Mouse (Mus musculus): ENCODE results near the gene Loxl1. TPM values are rescaled to one million over a fixed set of nuclear protein-coding genes. Genes with fewer than 3 reads are reported as not detected.
A peak's percentile ranks its signal among the peaks of the same experiment; 100 is the strongest.
"Not testable (repeated sequence)": the region's sequence is repeated elsewhere in the genome, so short reads cannot be mapped to it uniquely, and the experiment has no call there.

The Loxl1 gene
- polyA plus RNA-seq, 1 experiment from 2014 or later: 26.0 TPM

GRCm38 (mm10) chr9:58275115-58275774 lies 37.7 kb downstream of the Loxl1 start:
- Histone ChIP-seq H3K36me3 (ENCODE audit: control insufficient read depth, insufficient read depth, low read length) (no peaks in the 10 kb centered on the region), H3K9me3 (ENCODE audit: control insufficient read depth, low read length) (no peaks in the 10 kb centered on the region), H3K9ac (ENCODE audit: low read depth, low read length) (peak overlapping the region; percentile 25), H3K4me3 (ENCODE audit: low read length) (no peak overlapping the region), H3K27me3 (ENCODE audit: control insufficient read depth, insufficient read depth, low read length) (no peaks in the 10 kb centered on the region), H3K27ac (ENCODE audit: low read depth, low read length) (peak overlapping the region; percentile 81), H3K4me2 (replicated peaks; ENCODE audit: low read depth, low read length) (peak overlapping the region; percentile 17; the same call in 1 of the 2 replicates), H3K4me1 (ENCODE audit: control insufficient read depth, insufficient read depth, low read length) (peaks cover 27% of the 10 kb centered on the region)
- ATAC-seq (ENCODE audit: low FRiP score, low TSS enrichment): peak; percentile 88
- 8% methylated on average over 8 of the region's 8 CpGs for WGBS

- 40% methylated on average over 3 of the region's 3 CpGs for WGBS
- 0 out of 2 replicates have a peak, but pooled peaks have one; percentile 14 for ATAC-seq (ENCODE audit: low FRiP score, low TSS enrichment)
- peaks cover 27% of the 10 kb centered on the region for H3K4me1 ChIP-seq (ENCODE audit: control insufficient read depth, insufficient read depth, low read length)
These were observed 38.4 kb downstream of the Loxl1 start for GRCm38 (mm10) chr9:58274626-58275025.

GRCm38 (mm10) chr9:58274101-58274604 lies 38.8 kb downstream of the Loxl1 start:
- Histone ChIP-seq H3K4me1 (ENCODE audit: control insufficient read depth, insufficient read depth, low read length) (peaks cover 27% of the 10 kb centered on the region), H3K9me3 (ENCODE audit: control insufficient read depth, low read length) (no peaks in the 10 kb centered on the region), H3K4me2 (replicated peaks; ENCODE audit: low read depth, low read length) (no peak overlapping the region), H3K9ac (ENCODE audit: low read depth, low read length) (no peak overlapping the region), H3K27ac (ENCODE audit: low read depth, low read length) (peak overlapping the region; percentile 81; the same call in 1 of the 2 replicates), H3K27me3 (ENCODE audit: control insufficient read depth, insufficient read depth, low read length) (no peaks in the 10 kb centered on the region), H3K36me3 (ENCODE audit: control insufficient read depth, insufficient read depth, low read length) (no peaks in the 10 kb centered on the region), H3K4me3 (ENCODE audit: low read length) (no peak overlapping the region)
- ATAC-seq (ENCODE audit: low FRiP score, low TSS enrichment): no peak
- whole genome bisulfite sequencing: 72% methylated on average over 7 of the region's 7 CpGs

More at GRCm38 (mm10) chr9:58274626-58275025, 38.4 kb downstream of the Loxl1 start:
- Histone ChIP-seq H3K27ac (ENCODE audit: low read depth, low read length) (peak overlapping the region; percentile 81; the same call in 1 of the 2 replicates), H3K9ac (ENCODE audit: low read depth, low read length) (no peak overlapping the region), H3K4me2 (replicated peaks; ENCODE audit: low read depth, low read length) (peak overlapping the region; percentile 10; the same call in 1 of the 2 replicates), H3K4me3 (ENCODE audit: low read length) (no peak overlapping the region), H3K27me3 (ENCODE audit: control insufficient read depth, insufficient read depth, low read length) (no peaks in the 10 kb centered on the region), H3K9me3 (ENCODE audit: control insufficient read depth, low read length) (no peaks in the 10 kb centered on the region), H3K36me3 (ENCODE audit: control insufficient read depth, insufficient read depth, low read length) (no peaks in the 10 kb centered on the region)

DNA sequence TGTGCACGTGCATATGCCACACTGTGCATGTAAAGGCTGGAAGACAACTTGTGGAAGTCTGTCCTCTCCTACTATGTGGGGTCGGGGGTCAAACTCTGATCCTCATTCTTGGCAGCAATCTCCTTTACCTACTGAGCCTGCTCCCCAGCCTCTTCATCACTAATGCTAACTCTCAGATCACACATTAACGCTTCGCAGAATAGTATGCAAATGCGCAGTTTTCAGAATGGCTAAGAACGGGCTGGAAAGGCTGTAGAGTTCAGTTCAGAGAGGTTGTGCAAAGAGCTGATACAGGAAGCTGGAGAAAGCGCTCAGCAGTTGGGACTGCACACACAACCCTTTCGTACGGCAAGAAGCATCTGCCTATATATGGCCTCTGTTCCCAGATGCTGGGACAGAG lies 40.1 kb downstream of the Loxl1 start:
- WGBS: 72% methylated on average over 9 of the region's 9 CpGs
- Histone ChIP-seq H3K4me1 (ENCODE audit: control insufficient read depth, insufficient read depth, low read length) (peaks cover 27% of the 10 kb centered on the region), H3K9me3 (ENCODE audit: control insufficient read depth, low read length) (no peaks in the 10 kb centered on the region), H3K27ac (ENCODE audit: low read depth, low read length) (no peak overlapping the region), H3K4me3 (ENCODE audit: low read length) (no peak overlapping the region), H3K36me3 (ENCODE audit: control insufficient read depth, insufficient read depth, low read length) (no peaks in the 10 kb centered on the region), H3K4me2 (replicated peaks; ENCODE audit: low read depth, low read length) (no peak overlapping the region), H3K9ac (ENCODE audit: low read depth, low read length) (no peak overlapping the region), H3K27me3 (ENCODE audit: control insufficient read depth, insufficient read depth, low read length) (no peaks in the 10 kb centered on the region)
- no peak for ATAC-seq (ENCODE audit: low FRiP score, low TSS enrichment)

DNA sequence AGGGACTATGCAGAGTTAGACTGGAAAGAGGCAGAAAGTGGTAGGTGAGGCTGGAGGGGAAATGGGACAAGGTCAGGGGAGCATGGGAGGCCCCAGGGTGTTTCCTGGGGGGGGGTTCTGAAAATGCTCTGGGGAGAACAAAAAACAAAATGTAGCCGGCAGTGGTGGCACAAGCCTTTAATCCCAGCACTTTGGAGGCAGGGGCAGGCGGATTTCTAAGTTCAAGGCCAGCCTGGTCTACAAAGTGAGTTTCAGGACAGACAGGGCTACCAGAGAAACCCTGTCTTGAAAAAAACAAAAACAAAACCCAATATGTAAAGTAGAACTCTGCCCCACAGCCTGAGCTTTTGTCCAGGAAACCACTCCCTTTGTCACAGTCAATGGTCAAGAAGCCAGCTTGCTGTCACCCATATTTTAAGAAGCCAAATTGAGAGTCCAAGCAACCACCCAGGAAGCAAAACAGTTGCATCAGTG lies 40.9 kb downstream of the Loxl1 start:
- WGBS: 89% methylated on average over 2 of the region's 2 CpGs
- no peak overlapping the region for H3K27ac ChIP-seq (ENCODE audit: low read depth, low read length)
- H3K9ac ChIP-seq (ENCODE audit: low read depth, low read length): no peak overlapping the region
- no peaks in the 10 kb centered on the region for H3K9me3 ChIP-seq (ENCODE audit: control insufficient read depth, low read length)
- H3K4me2 ChIP-seq (replicated peaks; ENCODE audit: low read depth, low read length): no peak overlapping the region
- no peak for ATAC-seq (ENCODE audit: low FRiP score, low TSS enrichment)
- no peaks in the 10 kb centered on the region for H3K27me3 ChIP-seq (ENCODE audit: control insufficient read depth, insufficient read depth, low read length)
- no peaks in the 10 kb centered on the region for H3K36me3 ChIP-seq (ENCODE audit: control insufficient read depth, insufficient read depth, low read length)
- peaks cover 27% of the 10 kb centered on the region for H3K4me1 ChIP-seq (ENCODE audit: control insufficient read depth, insufficient read depth, low read length)
- H3K4me3 ChIP-seq (ENCODE audit: low read length): no peak overlapping the region

DNA sequence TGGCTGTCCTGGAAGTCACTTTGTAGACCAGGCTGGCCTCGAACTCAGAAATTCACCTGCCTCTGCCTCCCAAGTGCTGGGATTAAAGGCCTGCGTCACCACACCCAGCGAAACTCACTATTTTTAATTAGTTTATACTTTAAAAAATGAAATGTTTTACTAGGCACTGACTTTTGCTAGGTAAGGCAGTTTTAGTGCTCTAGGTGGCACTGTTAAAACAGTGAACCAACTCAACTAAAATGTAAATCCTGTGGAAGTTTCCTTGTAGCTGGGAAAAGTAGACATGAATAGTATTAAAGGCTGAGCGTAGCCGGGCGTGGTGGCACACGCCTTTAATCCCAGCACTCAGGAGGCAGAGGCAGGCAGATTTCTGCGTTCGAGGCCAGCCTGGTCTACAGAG lies 41.4 kb downstream of the Loxl1 start:
- peaks cover 27% of the 10 kb centered on the region for H3K4me1 ChIP-seq (ENCODE audit: control insufficient read depth, insufficient read depth, low read length)
- not testable (repeated sequence) for H3K4me2 ChIP-seq (replicated peaks; ENCODE audit: low read depth, low read length); ATAC-seq (ENCODE audit: low FRiP score, low TSS enrichment); H3K27ac ChIP-seq (ENCODE audit: low read depth, low read length); H3K9ac ChIP-seq (ENCODE audit: low read depth, low read length); H3K4me3 ChIP-seq (ENCODE audit: low read length); H3K36me3 ChIP-seq (ENCODE audit: control insufficient read depth, insufficient read depth, low read length); H3K9me3 ChIP-seq (ENCODE audit: control insufficient read depth, low read length); H3K27me3 ChIP-seq (ENCODE audit: control insufficient read depth, insufficient read depth, low read length)
- 92% methylated on average over 9 of the region's 9 CpGs for WGBS

DNA sequence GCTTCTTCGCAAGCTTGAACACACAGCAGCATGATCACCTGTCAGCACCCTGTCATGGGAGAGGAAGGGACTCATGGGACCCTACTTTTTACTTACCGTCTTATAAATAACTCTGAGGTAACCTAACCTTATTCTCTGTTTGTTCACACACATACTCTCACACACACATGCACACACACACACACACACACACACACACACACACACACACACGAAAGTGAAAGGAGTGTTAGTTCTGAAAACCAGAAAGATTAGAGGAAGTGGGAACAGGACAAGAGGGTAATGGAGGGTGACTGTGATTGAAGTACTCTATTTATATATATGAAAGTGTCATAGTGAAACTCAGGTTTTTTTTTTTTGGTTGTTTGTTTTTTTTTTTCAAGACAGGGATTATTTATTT lies 41.9 kb downstream of the Loxl1 start:
- Histone ChIP-seq H3K4me1 (ENCODE audit: control insufficient read depth, insufficient read depth, low read length) (peaks cover 24% of the 10 kb centered on the region), H3K27ac (ENCODE audit: low read depth, low read length) (no peak overlapping the region), H3K9ac (ENCODE audit: low read depth, low read length) (no peak overlapping the region), H3K27me3 (ENCODE audit: control insufficient read depth, insufficient read depth, low read length) (no peaks in the 10 kb centered on the region), H3K36me3 (ENCODE audit: control insufficient read depth, insufficient read depth, low read length) (no peaks in the 10 kb centered on the region), H3K4me2 (replicated peaks; ENCODE audit: low read depth, low read length) (no peak overlapping the region), H3K4me3 (ENCODE audit: low read length) (no peak overlapping the region), H3K9me3 (ENCODE audit: control insufficient read depth, low read length) (no peaks in the 10 kb centered on the region)
- WGBS: 91% methylated on average over 3 of the region's 3 CpGs
- no peak for ATAC-seq (ENCODE audit: low FRiP score, low TSS enrichment)

DNA sequence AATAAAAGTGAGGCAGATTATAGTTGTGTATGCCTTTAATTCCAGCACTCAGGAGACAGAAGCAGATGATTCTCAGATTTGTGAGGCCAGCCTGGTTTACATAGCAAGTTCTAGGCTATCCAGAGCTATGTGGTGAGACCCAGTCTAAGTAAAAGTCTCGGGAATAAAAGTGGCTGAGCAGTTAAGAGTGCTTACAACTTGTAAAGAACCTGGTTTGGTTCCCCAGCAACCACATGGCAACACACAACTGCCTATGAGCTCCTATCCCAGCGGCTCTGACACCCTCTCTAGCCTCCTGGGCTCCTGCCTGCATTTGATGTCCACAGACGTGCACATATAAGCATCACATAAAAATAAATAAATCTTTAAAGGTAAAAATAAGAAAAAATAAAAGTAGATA lies 42.9 kb downstream of the Loxl1 start:
- peaks cover 16% of the 10 kb centered on the region for H3K4me1 ChIP-seq (ENCODE audit: control insufficient read depth, insufficient read depth, low read length)
- ATAC-seq (ENCODE audit: low FRiP score, low TSS enrichment): no peak
- no peak overlapping the region for H3K9ac ChIP-seq (ENCODE audit: low read depth, low read length)
- no peaks in the 10 kb centered on the region for H3K27me3 ChIP-seq (ENCODE audit: control insufficient read depth, insufficient read depth, low read length)
- no peak overlapping the region for H3K27ac ChIP-seq (ENCODE audit: low read depth, low read length)
- H3K36me3 ChIP-seq (ENCODE audit: control insufficient read depth, insufficient read depth, low read length): no peaks in the 10 kb centered on the region
- H3K9me3 ChIP-seq (ENCODE audit: control insufficient read depth, low read length): no peaks in the 10 kb centered on the region
- WGBS: 54% methylated on average over 3 of the region's 3 CpGs
- no peak overlapping the region for H3K4me3 ChIP-seq (ENCODE audit: low read length)
- H3K4me2 ChIP-seq (replicated peaks; ENCODE audit: low read depth, low read length): no peak overlapping the region

All from kidney, embryonic 14.5 days (tissue).